Mouse (Mus musculus) heart, adult 11 months (tissue): ENCODE results near the gene Car15.
A peak's percentile ranks its signal among the peaks of the same experiment; 100 is the strongest.

Experiments
- DNase-seq: peaks from one replicate; pipeline ENCODE4 v3.0.0; 2022

Gene Car15

GRCm38 (mm10) chr16:17799584-17799983 lies 38.6 kb downstream of the Car15 start:
- DNase-seq, result no peak

GRCm38 (mm10) chr16:17798321-17799180 lies 39.6 kb downstream of the Car15 start:
- DNase-seq, result peak; percentile 98

GRCm38 (mm10) chr16:17797812-17798311 lies 40.3 kb downstream of the Car15 start:
- DNase-seq, result peak; percentile 94

GRCm38 (mm10) chr16:17796971-17797811 lies 41.0 kb downstream of the Car15 start, which contains the start of gene Scarf2:
Scarf2 (plus strand) TSS chr16:17797282.
- peak; percentile 97 for DNase-seq

GRCm38 (mm10) chr16:17796519-17796918 lies 41.6 kb downstream of the Car15 start:
- no peak for DNase-seq

GRCm38 (mm10) chr16:17795643-17796042 lies 42.5 kb downstream of the Car15 start:
- peak; percentile 86 for DNase-seq

GRCm38 (mm10) chr16:17794047-17794446 lies 44.1 kb downstream of the Car15 start:
- peak; percentile 90 for DNase-seq

GRCm38 (mm10) chr16:17792728-17793127 lies 45.4 kb downstream of the Car15 start:
- no peak for DNase-seq

- peak; percentile 49 for DNase-seq
Observed at GRCm38 (mm10) chr16:17785337-17785736, 52.8 kb downstream of the Car15 start.
